Mouse (Mus musculus): ENCODE results near the gene Pigu. TPM values are rescaled to one million over a fixed set of nuclear protein-coding genes. Genes with fewer than 3 reads are reported as not detected.

The Pigu gene
- polyA plus RNA-seq, 1 experiment, result 43.9 TPM

DNA sequence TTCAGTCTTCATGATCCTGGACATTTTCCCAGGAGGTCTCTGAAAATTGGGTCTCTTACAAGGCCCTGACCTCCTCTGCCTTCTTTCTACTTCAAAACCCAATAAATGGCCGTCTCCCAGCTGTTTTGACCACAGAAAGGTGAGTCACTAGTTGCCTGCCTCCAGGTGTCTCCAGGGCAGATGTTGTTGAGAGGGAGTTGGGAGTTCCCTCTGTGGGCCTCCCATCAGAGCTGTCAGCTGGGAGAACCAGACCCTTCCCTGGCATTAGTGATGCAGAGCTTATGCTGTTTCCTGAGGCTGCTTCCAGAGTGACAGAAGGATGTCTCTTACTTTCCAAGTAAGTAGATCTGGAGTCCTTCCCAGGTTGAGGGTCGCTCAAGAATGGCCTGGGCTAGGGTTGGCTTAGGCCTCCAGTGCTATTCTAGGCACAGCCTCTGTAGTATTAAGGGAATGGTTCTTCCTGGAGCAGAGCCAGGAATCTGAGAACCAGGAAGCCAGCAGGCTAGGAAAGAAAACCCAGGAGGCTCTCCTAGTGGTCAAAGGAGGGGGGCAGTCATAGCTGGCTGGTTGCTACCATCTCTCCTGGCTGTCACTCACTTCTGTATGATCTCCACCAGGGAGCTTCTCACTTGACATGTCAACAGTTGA is 25.7 kb upstream of the Pigu start:
- peak overlapping the region; percentile 71 for H3K4me3 ChIP-seq (ENCODE audit: insufficient read depth, low read length)
- H3K27ac ChIP-seq (ENCODE audit: insufficient read depth, low read length), result no peak overlapping the region

DNA sequence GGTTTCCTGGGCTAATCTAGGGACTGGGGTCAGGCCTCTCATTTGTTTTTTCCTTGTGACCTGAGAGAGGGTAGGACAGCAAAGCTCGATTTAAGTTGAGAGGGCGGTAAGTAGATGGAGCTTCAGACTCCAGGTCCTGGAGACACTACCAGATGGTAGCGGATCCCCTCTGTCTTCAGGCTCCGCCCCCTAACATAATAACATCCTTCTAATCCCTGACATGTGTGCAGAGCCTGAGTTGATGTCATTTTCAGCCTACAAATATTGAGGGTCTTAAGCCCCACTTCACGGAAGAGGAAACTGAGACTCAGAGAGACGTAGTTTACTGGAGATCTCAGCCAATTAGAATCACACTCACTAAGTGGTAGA is 25.1 kb upstream of the Pigu start:
- H3K4me3 ChIP-seq (ENCODE audit: insufficient read depth, low read length), result peak overlapping the region; percentile 71
- no peak for TF ChIP-seq CTCF (IDR thresholded peaks at IDR 0.05; ENCODE audit: borderline replicate concordance, insufficient read depth, low read length)
- no peak for TF ChIP-seq POLR2A (IDR thresholded peaks at IDR 0.05; ENCODE audit: low read depth, low read length)
- H3K27ac ChIP-seq (ENCODE audit: insufficient read depth, low read length), result peak overlapping the region; percentile 11; the same call in 1 of the 2 replicates
- peaks cover 5% of the 10 kb centered on the region for H3K4me1 ChIP-seq (ENCODE audit: control insufficient read depth, insufficient read depth, low read length)

More for the DNA sequence above, 25.7 kb upstream of the Pigu start:
- H3K4me1 ChIP-seq (ENCODE audit: control insufficient read depth, insufficient read depth, low read length), result peaks cover 5% of the 10 kb centered on the region
- TF ChIP-seq POLR2A (IDR thresholded peaks at IDR 0.05; ENCODE audit: low read depth, low read length) (no peak), CTCF (IDR thresholded peaks at IDR 0.05; ENCODE audit: borderline replicate concordance, insufficient read depth, low read length) (no peak)

DNA sequence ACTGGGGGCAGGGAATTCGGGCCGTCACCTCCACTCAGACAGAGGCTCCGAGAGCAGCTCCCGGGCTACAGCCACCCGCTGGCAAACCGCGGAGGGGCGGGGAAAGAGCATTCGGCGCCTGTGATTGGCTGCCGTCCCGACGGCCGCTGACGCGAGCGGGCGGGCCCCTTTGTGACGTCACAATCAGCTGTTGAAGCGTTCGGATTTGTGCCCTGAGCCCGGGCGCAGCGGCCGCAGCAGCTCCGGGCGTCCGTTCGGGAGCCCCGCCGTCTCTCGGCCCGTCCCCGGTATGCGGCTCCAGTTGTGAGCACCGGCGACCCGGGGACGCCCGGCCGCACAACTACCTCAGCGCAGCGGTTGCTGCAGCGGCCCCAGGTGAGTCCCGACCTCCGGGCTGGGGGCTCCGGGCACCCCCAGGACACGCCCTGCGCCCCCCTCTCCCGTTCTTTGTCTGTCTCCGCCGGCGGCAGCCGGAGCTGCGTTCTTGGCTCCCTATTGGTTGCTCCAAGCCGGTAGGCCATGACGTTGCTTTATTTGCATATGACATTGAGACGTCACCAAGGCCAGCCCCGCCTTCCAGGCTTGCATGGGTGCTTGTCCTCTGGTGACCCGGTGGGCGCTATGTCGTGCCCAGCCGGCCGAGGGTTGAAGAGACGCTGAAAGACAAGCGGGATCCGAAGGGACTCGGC is 24.6 kb upstream of the Pigu start:
- Histone ChIP-seq H3K27ac (ENCODE audit: insufficient read depth, low read length) (peak overlapping the region; percentile 91), H3K4me3 (ENCODE audit: insufficient read depth, low read length) (peak overlapping the region; percentile 71), H3K4me1 (ENCODE audit: control insufficient read depth, insufficient read depth, low read length) (peaks cover 5% of the 10 kb centered on the region)
- peak; percentile 79 for TF ChIP-seq POLR2A (IDR thresholded peaks at IDR 0.05; ENCODE audit: low read depth, low read length)
- no peak for TF ChIP-seq CTCF (IDR thresholded peaks at IDR 0.05; ENCODE audit: borderline replicate concordance, insufficient read depth, low read length)

DNA sequence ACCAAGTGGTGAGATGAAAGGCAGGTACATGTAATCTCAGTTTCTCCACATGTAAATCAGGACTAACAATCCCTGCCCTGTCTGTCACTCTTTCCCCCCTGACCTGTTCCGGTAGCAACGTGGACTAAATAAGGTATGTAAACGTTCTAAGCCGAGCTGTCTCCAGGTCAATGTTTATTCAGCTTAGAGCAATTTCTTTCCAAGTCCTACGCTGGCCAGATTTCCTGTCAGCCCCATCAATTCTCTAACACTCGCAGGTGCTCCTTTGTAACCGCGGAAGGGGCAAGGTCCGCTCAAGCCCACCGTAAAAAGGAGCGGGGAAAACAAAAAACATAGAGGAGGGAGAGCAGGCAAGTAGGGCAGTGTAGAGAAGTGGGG is 23.8 kb upstream of the Pigu start:
- TF ChIP-seq POLR2A (IDR thresholded peaks at IDR 0.05; ENCODE audit: low read depth, low read length) (no peak), CTCF (IDR thresholded peaks at IDR 0.05; ENCODE audit: borderline replicate concordance, insufficient read depth, low read length) (no peak)
- peak overlapping the region; percentile 54 for H3K4me3 ChIP-seq (ENCODE audit: insufficient read depth, low read length)
- no peak overlapping the region for H3K27ac ChIP-seq (ENCODE audit: insufficient read depth, low read length)
- H3K4me1 ChIP-seq (ENCODE audit: control insufficient read depth, insufficient read depth, low read length), result peaks cover 5% of the 10 kb centered on the region

DNA sequence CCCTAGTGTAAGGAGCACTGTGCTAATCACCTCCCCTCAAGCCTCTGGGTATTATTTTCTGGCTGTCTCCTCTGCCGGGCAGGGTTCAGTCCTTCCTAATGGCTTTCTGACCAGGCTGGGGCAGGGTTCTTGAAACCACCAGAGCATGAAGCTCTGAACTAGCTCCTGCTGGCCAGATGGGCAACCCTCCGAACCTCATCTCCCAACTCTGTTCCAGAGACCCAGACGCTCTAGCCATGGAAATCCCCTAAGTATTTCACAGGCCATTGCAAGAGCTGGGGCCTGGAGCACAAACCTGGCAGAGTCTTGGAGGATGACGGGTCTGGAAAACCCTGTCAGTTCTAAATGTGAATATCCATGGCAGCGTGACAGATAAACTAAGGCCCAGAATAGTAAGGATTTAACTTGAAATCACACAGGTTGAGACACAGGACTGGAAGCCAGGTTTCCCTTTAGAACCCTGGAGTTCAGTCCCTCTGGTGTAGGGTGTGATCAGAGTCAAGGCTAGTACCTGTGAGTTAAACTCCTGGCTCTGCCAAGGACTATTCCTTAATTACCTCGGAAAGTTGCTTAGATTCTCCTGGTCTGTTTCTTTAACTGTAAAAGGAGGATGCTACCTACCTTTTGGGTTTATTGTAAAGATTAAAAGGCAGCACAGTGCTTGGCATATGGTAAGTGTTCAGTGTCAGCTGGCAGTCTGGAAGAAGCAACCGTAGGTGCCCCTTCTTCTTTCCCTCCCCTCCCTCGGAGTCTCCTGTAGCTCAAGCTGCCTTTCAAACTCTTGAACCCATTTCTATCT is 23.2 kb upstream of the Pigu start, which contains the start of gene Trp53inp2:
Trp53inp2 (plus strand) TSS at position 799 of the 799 bp plus-strand sequence.
- Histone ChIP-seq H3K4me1 (ENCODE audit: control insufficient read depth, insufficient read depth, low read length) (peaks cover 5% of the 10 kb centered on the region), H3K27ac (ENCODE audit: insufficient read depth, low read length) (peak within 1 kb of the TSS; percentile 91), H3K4me3 (ENCODE audit: insufficient read depth, low read length) (peak within 1 kb of the TSS; percentile 71)
- no peak for TF ChIP-seq POLR2A (IDR thresholded peaks at IDR 0.05; ENCODE audit: low read depth, low read length)
- no peak for TF ChIP-seq CTCF (IDR thresholded peaks at IDR 0.05; ENCODE audit: borderline replicate concordance, insufficient read depth, low read length)

DNA sequence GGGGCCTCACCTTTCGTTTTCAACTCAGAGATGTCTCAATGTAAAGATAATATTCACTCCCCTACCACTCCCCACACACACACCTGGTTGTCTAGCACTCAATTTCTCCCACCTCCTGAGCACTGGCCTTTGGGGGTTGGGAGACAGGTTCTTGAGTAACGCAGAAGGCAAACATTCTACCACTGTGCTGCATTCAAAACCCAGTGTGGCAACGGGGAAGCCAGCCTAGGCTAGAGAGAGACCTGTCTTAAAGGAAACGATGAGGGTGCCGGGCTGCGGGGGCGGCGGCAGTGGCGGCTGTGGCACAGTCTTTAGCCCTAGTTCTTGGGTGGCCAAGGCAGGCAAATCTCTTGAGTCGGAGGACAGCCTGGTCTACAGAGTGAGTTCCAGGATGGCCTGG is 19.0 kb upstream of the Pigu start:
- Histone ChIP-seq H3K4me1 (ENCODE audit: control insufficient read depth, insufficient read depth, low read length) (peaks cover 3% of the 10 kb centered on the region), H3K27ac (ENCODE audit: insufficient read depth, low read length) (no peak overlapping the region), H3K4me3 (ENCODE audit: insufficient read depth, low read length) (no peak overlapping the region)
- TF ChIP-seq CTCF (IDR thresholded peaks at IDR 0.05; ENCODE audit: borderline replicate concordance, insufficient read depth, low read length), result no peak
- no peak for TF ChIP-seq POLR2A (IDR thresholded peaks at IDR 0.05; ENCODE audit: low read depth, low read length)

DNA sequence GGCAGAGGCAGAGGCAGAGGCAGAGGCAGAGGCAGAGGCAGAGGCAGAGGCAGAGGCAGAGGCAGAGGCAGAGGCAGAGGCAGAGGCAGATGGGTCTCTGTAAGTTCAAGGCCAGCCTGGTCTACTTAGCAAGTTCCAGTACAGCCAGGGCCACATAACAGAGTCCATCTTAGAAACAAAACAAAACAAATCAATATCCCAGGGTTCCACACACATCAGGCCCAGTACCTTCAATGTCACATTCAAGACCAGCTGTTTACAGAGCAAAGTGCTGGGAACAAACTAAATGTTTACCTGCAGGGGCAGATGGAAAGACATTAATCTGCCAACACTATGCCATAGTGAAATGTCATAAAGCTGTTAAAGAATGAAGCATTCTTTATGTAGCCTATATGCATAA is 17.3 kb upstream of the Pigu start:
- no peak for TF ChIP-seq POLR2A (IDR thresholded peaks at IDR 0.05; ENCODE audit: low read depth, low read length)
- no peak for TF ChIP-seq CTCF (IDR thresholded peaks at IDR 0.05; ENCODE audit: borderline replicate concordance, insufficient read depth, low read length)
- no peak overlapping the region for H3K4me3 ChIP-seq (ENCODE audit: insufficient read depth, low read length)

DNA sequence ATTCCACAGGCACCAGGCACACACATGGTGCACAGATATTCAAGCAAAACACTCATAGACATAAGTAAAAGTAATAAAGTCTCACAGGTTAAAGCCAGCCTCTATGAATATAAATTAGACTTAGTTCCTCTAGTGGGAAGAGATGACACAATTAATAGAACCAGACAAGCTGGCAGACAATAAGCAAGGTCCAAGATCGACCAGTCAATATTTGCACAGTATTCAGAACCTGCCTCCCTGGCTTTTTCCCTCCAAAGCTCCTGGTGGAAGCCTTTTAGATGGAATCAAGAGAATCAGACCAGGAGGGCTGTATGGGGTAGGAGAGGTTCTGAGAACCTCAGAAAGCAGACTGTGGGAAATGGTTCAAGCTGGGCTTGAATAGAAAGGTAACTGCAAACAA is 16.7 kb upstream of the Pigu start:
- H3K4me3 ChIP-seq (ENCODE audit: insufficient read depth, low read length), result no peak overlapping the region
- H3K4me1 ChIP-seq (ENCODE audit: control insufficient read depth, insufficient read depth, low read length), result peaks cover 6% of the 10 kb centered on the region
- TF ChIP-seq POLR2A (IDR thresholded peaks at IDR 0.05; ENCODE audit: low read depth, low read length), result no peak
- H3K27ac ChIP-seq (ENCODE audit: insufficient read depth, low read length), result no peak overlapping the region

More for the DNA sequence above, 17.3 kb upstream of the Pigu start:
- H3K27ac ChIP-seq (ENCODE audit: insufficient read depth, low read length), result no peak overlapping the region
- peaks cover 5% of the 10 kb centered on the region for H3K4me1 ChIP-seq (ENCODE audit: control insufficient read depth, insufficient read depth, low read length)

DNA sequence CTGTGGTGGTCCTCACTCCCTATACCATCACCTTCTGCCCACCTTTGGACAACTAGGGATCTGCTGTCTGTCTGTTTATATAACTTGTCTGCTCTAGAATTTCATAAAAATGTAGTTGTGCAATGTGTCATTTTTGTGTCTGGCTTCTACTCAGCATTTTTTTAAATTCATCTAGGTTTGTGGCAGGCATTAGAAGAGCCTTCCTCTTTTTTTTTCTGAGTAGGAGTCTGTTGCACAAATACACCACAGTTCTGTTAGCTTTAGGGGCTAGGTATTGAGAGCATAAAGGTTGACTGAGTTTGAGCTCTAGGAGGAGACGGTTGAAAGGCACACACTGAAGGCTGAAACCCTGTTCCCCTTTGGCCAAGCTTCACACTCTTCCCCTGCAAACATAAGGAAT is 16.1 kb upstream of the Pigu start:
- no peak for TF ChIP-seq CTCF (IDR thresholded peaks at IDR 0.05; ENCODE audit: borderline replicate concordance, insufficient read depth, low read length)
- no peak for TF ChIP-seq POLR2A (IDR thresholded peaks at IDR 0.05; ENCODE audit: low read depth, low read length)
- no peak overlapping the region for H3K4me3 ChIP-seq (ENCODE audit: insufficient read depth, low read length)
- peaks cover 6% of the 10 kb centered on the region for H3K4me1 ChIP-seq (ENCODE audit: control insufficient read depth, insufficient read depth, low read length)
- no peak overlapping the region for H3K27ac ChIP-seq (ENCODE audit: insufficient read depth, low read length)

DNA sequence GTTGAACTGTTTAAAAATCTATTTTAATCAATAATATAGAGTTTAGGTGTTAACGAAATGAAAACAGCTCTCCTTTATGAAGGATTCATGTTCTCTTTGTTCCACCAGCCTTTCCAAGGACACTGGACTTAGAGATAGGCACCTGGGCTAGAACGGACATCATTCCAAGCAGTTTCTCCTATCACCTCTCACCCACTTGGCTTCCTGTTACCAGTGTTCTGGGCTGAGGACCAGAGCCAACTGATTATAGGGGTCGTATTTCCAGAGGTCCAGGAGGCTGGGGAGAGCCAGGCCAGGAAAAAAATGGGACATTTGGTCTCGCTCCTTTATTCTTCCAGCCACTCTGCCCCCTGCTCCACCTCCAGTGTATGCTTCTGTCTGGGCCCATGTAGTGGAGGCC is 15.2 kb upstream of the Pigu start:
- TF ChIP-seq CTCF (IDR thresholded peaks at IDR 0.05; ENCODE audit: borderline replicate concordance, insufficient read depth, low read length) (no peak), POLR2A (IDR thresholded peaks at IDR 0.05; ENCODE audit: low read depth, low read length) (no peak)
- Histone ChIP-seq H3K27ac (ENCODE audit: insufficient read depth, low read length) (no peak overlapping the region), H3K4me3 (ENCODE audit: insufficient read depth, low read length) (no peak overlapping the region), H3K4me1 (ENCODE audit: control insufficient read depth, insufficient read depth, low read length) (peaks cover 6% of the 10 kb centered on the region)

All from embryonic fibroblast, embryonic 13.5 days (primary cell).